Mouse (Mus musculus) stomach, embryonic 15.5 days (tissue): Measurements from ENCODE around the gene Caprin2. TPM values are rescaled to one million over a fixed set of nuclear protein-coding genes. Genes with fewer than 3 reads are reported as not detected.

Experiments
- ATAC-seq: fragments of 200-750 bp; cut with Nextera tagmentation; 2 replicates; pipeline ENCODE4 v1.8.0; 2017; ENCODE audit warnings: low read depth, moderate number of reproducible peaks, moderate TSS enrichment; ENCODE audit not compliant: insufficient read depth, low FRiP score
- H3K27ac ChIP-seq: fragments of 300-500 bp; sonication (generic); 2 replicates; pipeline ENCODE4 v1.5.1; 2015; ENCODE audit warnings: mild to moderate bottlenecking, inconsistent platforms
- H3K27me3 ChIP-seq: fragments of 300-500 bp; sonication (generic); replicated peaks from 2 replicates; pipeline ENCODE4 v1.6.1; 2015; ENCODE audit warnings: inconsistent platforms
- H3K36me3 ChIP-seq: fragments of 300-500 bp; sonication (generic); 2 replicates; pipeline ENCODE4 v1.6.1; 2015; ENCODE audit warnings: inconsistent platforms
- H3K4me1 ChIP-seq: fragments of 300-500 bp; sonication (generic); 2 replicates; pipeline ENCODE4 v1.6.1; 2015; ENCODE audit warnings: inconsistent platforms
- H3K4me2 ChIP-seq: fragments of 300-500 bp; sonication (generic); 2 replicates; pipeline ENCODE4 v1.6.1; 2015; ENCODE audit warnings: mild to moderate bottlenecking, inconsistent platforms
- H3K4me3 ChIP-seq: fragments of 300-500 bp; sonication (generic); replicated peaks from 2 replicates; pipeline ENCODE4 v1.5.1; 2015; ENCODE audit warnings: inconsistent platforms
- H3K9ac ChIP-seq: fragments of 300-500 bp; sonication (generic); 2 replicates; pipeline ENCODE4 v1.6.1; 2015; ENCODE audit warnings: inconsistent platforms
- H3K9me3 ChIP-seq: fragments of 300-500 bp; sonication (generic); 2 replicates; pipeline ENCODE4 v1.6.1; 2016; ENCODE audit warnings: inconsistent platforms
- WGBS: fragments of 180-500 bp; shearing (Covaris S2); methylation state at CpG from one replicate; pipeline ENCODE4 v1.1.7; 2015; 5-methylcytosine and 5-hydroxymethylcytosine counted together
- polyA plus RNA-seq: library from polyadenylated mRNA; unstranded; fragments of >200 nt; fragmentation: Nextera tagmentation; extraction: Ambion mirVana; gene quantifications from 2 replicates; pipeline ENCODE4 v1.2.1, GENCODE M21; 2015

Caprin2 gene
- polyA plus RNA-seq, 1 experiment from 2014 or later: 15.4 TPM

GRCm38 (mm10) chr6:148831728-148832121 lies 64.3 kb downstream of the Caprin2 start:
- H3K27me3 ChIP-seq: no peaks in the 10 kb centered on the region
- no peak; the same call in 1 of the 2 replicates for ATAC-seq
- H3K4me1 ChIP-seq: peaks cover 6% of the 10 kb centered on the region; the same call in 1 of the 2 replicates
- WGBS: 26% methylated on average over 3 of the region's 3 CpGs
- H3K4me2 ChIP-seq: peak overlapping the region; percentile 85
- H3K36me3 ChIP-seq: no peaks in the 10 kb centered on the region
- peak overlapping the region; percentile 62; the same call in 1 of the 2 replicates for H3K27ac ChIP-seq
- no peaks in the 10 kb centered on the region for H3K9me3 ChIP-seq
- no peak overlapping the region for H3K9ac ChIP-seq
- peak overlapping the region; percentile 69 for H3K4me3 ChIP-seq

- peak within 1 kb of the TSS; percentile 85 for H3K4me2 ChIP-seq
- peak; percentile 98 for ATAC-seq
These were observed 65.0 kb downstream of the Caprin2 start, which contains the start of gene Ipo8 for GRCm38 (mm10) chr6:148830748-148831727. Gene Ipo8 (minus strand): TSS chr6:148831467.

GRCm38 (mm10) chr6:148830355-148830747 lies 65.7 kb downstream of the Caprin2 start:
- H3K36me3 ChIP-seq: no peaks in the 10 kb centered on the region
- peaks cover 6% of the 10 kb centered on the region; the same call in 1 of the 2 replicates for H3K4me1 ChIP-seq
- H3K9ac ChIP-seq: peak overlapping the region; percentile 73; the same call in 1 of the 2 replicates
- peak overlapping the region; percentile 85 for H3K4me2 ChIP-seq
- 2% methylated on average over 3 of the region's 3 CpGs for WGBS
- peak overlapping the region; percentile 69 for H3K4me3 ChIP-seq
- no peaks in the 10 kb centered on the region for H3K9me3 ChIP-seq
- H3K27me3 ChIP-seq: no peaks in the 10 kb centered on the region
- no peak for ATAC-seq
- peak overlapping the region; percentile 62; the same call in 1 of the 2 replicates for H3K27ac ChIP-seq

More at GRCm38 (mm10) chr6:148830748-148831727, 65.0 kb downstream of the Caprin2 start, which contains the start of gene Ipo8:
- no peaks in the 10 kb centered on the region for H3K36me3 ChIP-seq
- no peaks in the 10 kb centered on the region for H3K9me3 ChIP-seq
- H3K27ac ChIP-seq: peak within 1 kb of the TSS; percentile 62
- under 1% methylated on average over 47 of the region's 47 CpGs for whole genome bisulfite sequencing
- peak within 1 kb of the TSS; percentile 73 for H3K9ac ChIP-seq
- peaks cover 6% of the 10 kb centered on the region; the same call in 1 of the 2 replicates for H3K4me1 ChIP-seq
- no peaks in the 10 kb centered on the region for H3K27me3 ChIP-seq
- peak within 1 kb of the TSS; percentile 69 for H3K4me3 ChIP-seq

- Histone ChIP-seq H3K27ac (no peak overlapping the region), H3K36me3 (peaks cover 10% of the 10 kb centered on the region), H3K4me1 (peaks cover 6% of the 10 kb centered on the region; the same call in 1 of the 2 replicates), H3K4me3 (no peak overlapping the region), H3K27me3 (no peaks in the 10 kb centered on the region), H3K4me2 (no peak overlapping the region), H3K9ac (no peak overlapping the region), H3K9me3 (no peaks in the 10 kb centered on the region)
- WGBS: 81% methylated on average over 4 of the region's 4 CpGs
- no peak for ATAC-seq
These were observed 69.9 kb downstream of the Caprin2 start for GRCm38 (mm10) chr6:148826119-148826518.

GRCm38 (mm10) chr6:148818624-148819343 lies 77.3 kb downstream of the Caprin2 start:
- no peak overlapping the region for H3K9ac ChIP-seq
- peaks cover 20% of the 10 kb centered on the region for H3K36me3 ChIP-seq
- no peaks in the 10 kb centered on the region for H3K27me3 ChIP-seq
- no peak overlapping the region for H3K27ac ChIP-seq
- no peaks in the 10 kb centered on the region for H3K4me1 ChIP-seq
- 66% methylated on average over 4 of the region's 4 CpGs for WGBS
- H3K4me2 ChIP-seq: no peak overlapping the region
- ATAC-seq: no peak
- no peaks in the 10 kb centered on the region for H3K9me3 ChIP-seq
- no peak overlapping the region for H3K4me3 ChIP-seq

- H3K9ac ChIP-seq: no peak overlapping the region
- H3K27ac ChIP-seq: no peak overlapping the region
- no peak overlapping the region for H3K4me3 ChIP-seq
- ATAC-seq: no peak
- no peaks in the 10 kb centered on the region for H3K9me3 ChIP-seq
- peaks cover 19% of the 10 kb centered on the region for H3K36me3 ChIP-seq
- H3K4me2 ChIP-seq: no peak overlapping the region
- 82% methylated on average over 5 of the region's 5 CpGs for WGBS
- H3K27me3 ChIP-seq: no peaks in the 10 kb centered on the region
- no peaks in the 10 kb centered on the region for H3K4me1 ChIP-seq
These were observed 79.3 kb downstream of the Caprin2 start for GRCm38 (mm10) chr6:148816751-148817150.

- no peak overlapping the region for H3K27ac ChIP-seq
- 0 out of 2 replicates have a peak, but pooled peaks cover 2% of the 10 kb centered on the region for H3K36me3 ChIP-seq
- no peak overlapping the region for H3K4me2 ChIP-seq
- no peak overlapping the region for H3K9ac ChIP-seq
- no peak overlapping the region for H3K4me3 ChIP-seq
- no peak for ATAC-seq
- no peaks in the 10 kb centered on the region for H3K4me1 ChIP-seq
- no peaks in the 10 kb centered on the region for H3K9me3 ChIP-seq
- WGBS: 77% methylated on average over 2 of the region's 2 CpGs
- no peaks in the 10 kb centered on the region for H3K27me3 ChIP-seq
These were observed 84.9 kb downstream of the Caprin2 start for GRCm38 (mm10) chr6:148811117-148811516.

- no peak overlapping the region for H3K27ac ChIP-seq
- no peaks in the 10 kb centered on the region for H3K9me3 ChIP-seq
- H3K4me3 ChIP-seq: no peak overlapping the region
- no peaks in the 10 kb centered on the region for H3K27me3 ChIP-seq
- H3K4me2 ChIP-seq: no peak overlapping the region
- peaks cover 36% of the 10 kb centered on the region for H3K36me3 ChIP-seq
- no peaks in the 10 kb centered on the region for H3K4me1 ChIP-seq
- no peak overlapping the region for H3K9ac ChIP-seq
- 83% methylated on average over 4 of the region's 4 CpGs for WGBS
- ATAC-seq: no peak
These were observed 96.3 kb downstream of the Caprin2 start for GRCm38 (mm10) chr6:148799773-148800172.

- 81% methylated on average over 2 of the region's 2 CpGs for WGBS
- Histone ChIP-seq H3K36me3 (peaks cover 22% of the 10 kb centered on the region), H3K27me3 (no peaks in the 10 kb centered on the region), H3K4me2 (no peak overlapping the region), H3K27ac (no peak overlapping the region), H3K9me3 (no peaks in the 10 kb centered on the region), H3K9ac (no peak overlapping the region), H3K4me3 (no peak overlapping the region), H3K4me1 (no peaks in the 10 kb centered on the region)
- no peak for ATAC-seq
These were observed 100.9 kb downstream of the Caprin2 start for GRCm38 (mm10) chr6:148795145-148795544.
